Mouse (Mus musculus): ENCODE data around the gene Hjurp.

GRCm38 (mm10) chr1:88214462-88214952, 62.9 kb downstream of the Hjurp start:
- TF ChIP-seq CTCF (IDR thresholded peaks at IDR 0.05; ENCODE audit: low read depth, low read length) (0 out of 2 replicates have a peak, but pooled peaks have one; percentile 18), TAL1 (conservative IDR thresholded peaks at IDR 0.05; ENCODE audit: low read depth, low read length) (no peak)
